Mouse (Mus musculus) bone marrow macrophage, adult 2 months (primary cell): ENCODE measurements around the gene Stat1.

Experiments used
- CTCF ChIP-seq: IDR thresholded peaks from 2 replicates; pipeline ENCODE4 v1.5.1; 2012; ENCODE audit warnings: low read depth, mild to moderate bottlenecking, low read length, moderate library complexity
- POLR2A ChIP-seq: IDR thresholded peaks from 2 replicates; pipeline ENCODE4 v1.6.1; 2012; ENCODE audit warnings: mild to moderate bottlenecking, low read depth, low read length, borderline replicate concordance

GRCm38 (mm10) chr1:52118860-52119591, at the start of gene Stat1:
- TF ChIP-seq POLR2A, result no peak
- no peak for TF ChIP-seq CTCF
